Mouse (Mus musculus): Measurements from ENCODE around the gene Pthlh.

- TF ChIP-seq POLR2A (IDR thresholded peaks at IDR 0.05; ENCODE audit: low read depth, low read length), result no peak
- no peak for TF ChIP-seq CTCF (conservative IDR thresholded peaks at IDR 0.05; ENCODE audit: insufficient read depth, insufficient read length, low read depth, low read length)
These were observed 35.6 kb upstream of the Pthlh start for GRCm38 (mm10) chr6:147299607-147300006.
